Mouse (Mus musculus): ENCODE measurements around the gene Ncan. TPM values are rescaled to one million over a fixed set of nuclear protein-coding genes. Genes with fewer than 3 reads are reported as not detected.
A peak's percentile ranks its signal among the peaks of the same experiment; 100 is the strongest.

The Ncan gene
- polyA plus RNA-seq, 1 experiment from 2014 or later, result 0.05 TPM

GRCm38 (mm10) chr8:70112401-70113016 is 8.2 kb downstream of the Ncan start:
- ATAC-seq (ENCODE audit: insufficient read depth) (no peak), DNase-seq (no peak)
- no peaks in the 10 kb centered on the region for H3K4me1 ChIP-seq (ENCODE audit: insufficient read depth)
- H3K27ac ChIP-seq (ENCODE audit: low read depth), result no peak overlapping the region
- TF ChIP-seq CTCF (IDR thresholded peaks at IDR 0.05; ENCODE audit: low read depth), result no peak
- H3K9ac ChIP-seq, result no peak overlapping the region
- H3K27me3 ChIP-seq (ENCODE audit: insufficient read depth, low read length), result peaks cover 53% of the 10 kb centered on the region
- H3K4me3 ChIP-seq (ENCODE audit: low read depth, low read length), result no peak overlapping the region
- 4% methylated on average over 43 of the region's 43 CpGs for WGBS
- H3K9me3 ChIP-seq (ENCODE audit: low read depth, low read length), result no peaks in the 10 kb centered on the region
- no peak overlapping the region for H3K4me2 ChIP-seq
- no peaks in the 10 kb centered on the region for H3K36me3 ChIP-seq (ENCODE audit: insufficient read depth)

DNA sequence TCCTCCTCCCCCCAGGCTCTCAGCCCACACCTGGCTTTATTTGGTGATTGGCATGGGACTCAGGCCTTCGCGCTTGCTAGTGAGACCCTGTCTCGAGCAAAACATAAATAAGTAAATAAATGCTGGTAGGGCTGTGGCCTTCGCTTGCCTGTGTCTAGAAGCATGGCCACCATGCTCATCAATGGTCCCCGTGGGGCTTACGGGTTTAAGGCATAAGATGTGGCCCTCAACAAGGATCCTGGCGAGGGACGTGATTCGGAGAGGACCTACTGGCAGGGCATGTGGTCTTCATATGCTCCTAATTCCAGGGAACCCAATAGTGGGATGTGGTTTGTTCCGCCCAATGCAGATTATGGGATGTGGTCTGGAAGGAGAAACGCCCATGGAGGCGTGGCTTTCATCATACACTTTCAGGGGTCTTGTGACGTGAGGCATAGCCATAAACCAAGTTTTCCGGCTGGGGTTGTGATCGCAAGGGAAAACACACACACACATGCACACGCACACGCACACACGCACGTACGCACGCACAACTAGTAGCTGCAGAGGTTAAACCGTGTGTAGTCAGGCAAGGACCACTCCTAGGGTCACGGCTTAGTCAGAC is 9.4 kb downstream of the Ncan start:
- 45% methylated on average over 23 of the region's 23 CpGs for WGBS
- no peaks in the 10 kb centered on the region for H3K36me3 ChIP-seq (ENCODE audit: insufficient read depth)
- no peak overlapping the region for H3K4me3 ChIP-seq (ENCODE audit: low read depth, low read length)
- no peak for DNase-seq
- H3K4me1 ChIP-seq (ENCODE audit: insufficient read depth), result no peaks in the 10 kb centered on the region
- H3K27ac ChIP-seq (ENCODE audit: low read depth), result no peak overlapping the region
- H3K27me3 ChIP-seq (ENCODE audit: insufficient read depth, low read length), result peaks cover 47% of the 10 kb centered on the region
- no peak for ATAC-seq (ENCODE audit: insufficient read depth)
- H3K9ac ChIP-seq, result no peak overlapping the region
- no peak overlapping the region for H3K4me2 ChIP-seq
- no peak for TF ChIP-seq CTCF (IDR thresholded peaks at IDR 0.05; ENCODE audit: low read depth)
- no peaks in the 10 kb centered on the region for H3K9me3 ChIP-seq (ENCODE audit: low read depth, low read length)

- Histone ChIP-seq H3K9me3 (ENCODE audit: low read depth, low read length) (no peaks in the 10 kb centered on the region), H3K4me2 (no peak overlapping the region), H3K9ac (no peak overlapping the region), H3K36me3 (ENCODE audit: insufficient read depth) (no peaks in the 10 kb centered on the region), H3K27ac (ENCODE audit: low read depth) (no peak overlapping the region), H3K27me3 (ENCODE audit: insufficient read depth, low read length) (peaks cover 47% of the 10 kb centered on the region), H3K4me1 (ENCODE audit: insufficient read depth) (no peaks in the 10 kb centered on the region), H3K4me3 (ENCODE audit: low read depth, low read length) (no peak overlapping the region)
- ATAC-seq (ENCODE audit: insufficient read depth) (no peak), DNase-seq (no peak)
- WGBS, result 77% methylated on average over 2 of the region's 2 CpGs
- TF ChIP-seq CTCF (IDR thresholded peaks at IDR 0.05; ENCODE audit: low read depth), result no peak
Observed at GRCm38 (mm10) chr8:70110451-70110850, 10.2 kb downstream of the Ncan start.

GRCm38 (mm10) chr8:70104922-70105321 is 15.8 kb downstream of the Ncan start:
- Histone ChIP-seq H3K9ac (no peak overlapping the region), H3K4me3 (ENCODE audit: low read depth, low read length) (no peak overlapping the region), H3K4me2 (no peak overlapping the region), H3K27me3 (ENCODE audit: insufficient read depth, low read length) (peaks cover 2% of the 10 kb centered on the region; the same call in 1 of the 2 replicates), H3K36me3 (ENCODE audit: insufficient read depth) (no peaks in the 10 kb centered on the region), H3K4me1 (ENCODE audit: insufficient read depth) (no peaks in the 10 kb centered on the region), H3K9me3 (ENCODE audit: low read depth, low read length) (no peaks in the 10 kb centered on the region), H3K27ac (ENCODE audit: low read depth) (no peak overlapping the region)
- ATAC-seq (ENCODE audit: insufficient read depth), result no peak
- no peak for DNase-seq
- WGBS, result 73% methylated on average over 7 of the region's 7 CpGs
- no peak for TF ChIP-seq CTCF (IDR thresholded peaks at IDR 0.05; ENCODE audit: low read depth)

DNA sequence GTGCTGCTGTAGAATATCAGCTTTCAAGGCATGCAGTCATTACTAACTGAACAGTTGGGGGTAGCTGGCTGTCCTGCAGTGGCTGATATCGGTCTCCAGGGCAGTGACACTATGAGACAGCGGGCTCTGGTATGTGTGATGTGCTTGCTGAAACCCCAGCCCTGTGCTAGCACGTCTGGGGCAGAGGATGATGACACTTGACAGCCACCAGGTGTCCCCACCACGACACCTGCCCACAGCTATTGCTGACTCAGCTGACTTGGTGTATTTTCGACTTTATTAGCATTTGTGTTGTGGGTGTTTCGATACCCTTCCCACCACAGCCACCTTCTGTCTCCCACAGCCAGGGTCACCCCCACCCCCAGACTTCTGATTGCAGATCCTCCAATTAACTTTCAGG is 16.2 kb downstream of the Ncan start:
- Histone ChIP-seq H3K9ac (no peak overlapping the region), H3K4me2 (no peak overlapping the region), H3K27ac (ENCODE audit: low read depth) (no peak overlapping the region), H3K4me1 (ENCODE audit: insufficient read depth) (no peaks in the 10 kb centered on the region), H3K36me3 (ENCODE audit: insufficient read depth) (no peaks in the 10 kb centered on the region), H3K9me3 (ENCODE audit: low read depth, low read length) (no peaks in the 10 kb centered on the region), H3K27me3 (ENCODE audit: insufficient read depth, low read length) (no peaks in the 10 kb centered on the region), H3K4me3 (ENCODE audit: low read depth, low read length) (no peak overlapping the region)
- ATAC-seq (ENCODE audit: insufficient read depth) (no peak), DNase-seq (peak; percentile 29)
- 10% methylated on average over 6 of the region's 6 CpGs for WGBS
- peak; percentile 69 for TF ChIP-seq CTCF (IDR thresholded peaks at IDR 0.05; ENCODE audit: low read depth)

DNA sequence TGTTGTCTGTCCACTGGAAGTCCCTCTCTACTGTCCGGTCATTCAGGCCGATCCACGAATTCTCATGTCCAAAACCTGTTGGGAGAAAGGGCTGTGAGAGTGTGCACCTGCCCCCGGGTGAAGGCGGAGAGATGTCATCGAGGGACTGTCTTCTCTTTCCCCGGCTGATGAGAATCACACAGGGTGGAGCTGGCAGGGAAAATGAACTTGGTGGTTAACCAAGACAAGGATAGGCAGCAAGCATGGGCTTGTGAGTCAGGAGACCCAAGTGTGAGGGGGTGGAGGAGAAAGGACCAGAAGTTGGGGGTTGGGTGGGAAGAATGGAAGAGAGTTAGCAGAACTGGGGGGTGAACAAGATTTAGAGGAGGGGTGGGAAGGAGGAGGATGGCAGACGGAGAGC is 20.4 kb downstream of the Ncan start:
- 78% methylated on average over 8 of the region's 8 CpGs for WGBS
- no peak for DNase-seq
- Histone ChIP-seq H3K36me3 (ENCODE audit: insufficient read depth) (no peaks in the 10 kb centered on the region), H3K9ac (no peak overlapping the region), H3K4me2 (no peak overlapping the region), H3K27me3 (ENCODE audit: insufficient read depth, low read length) (no peaks in the 10 kb centered on the region), H3K27ac (ENCODE audit: low read depth) (no peak overlapping the region), H3K4me1 (ENCODE audit: insufficient read depth) (no peaks in the 10 kb centered on the region), H3K9me3 (ENCODE audit: low read depth, low read length) (no peaks in the 10 kb centered on the region), H3K4me3 (ENCODE audit: low read depth, low read length) (no peak overlapping the region)
- no peak for TF ChIP-seq CTCF (IDR thresholded peaks at IDR 0.05; ENCODE audit: low read depth)
- ATAC-seq (ENCODE audit: insufficient read depth), result no peak

- no peak for TF ChIP-seq CTCF (IDR thresholded peaks at IDR 0.05; ENCODE audit: low read depth)
- no peaks in the 10 kb centered on the region for H3K9me3 ChIP-seq (ENCODE audit: low read depth, low read length)
- WGBS, result 67% methylated on average over 8 of the region's 8 CpGs
- no peak overlapping the region for H3K4me2 ChIP-seq
- no peak overlapping the region for H3K4me3 ChIP-seq (ENCODE audit: low read depth, low read length)
- ATAC-seq (ENCODE audit: insufficient read depth), result no peak
- no peak overlapping the region for H3K27ac ChIP-seq (ENCODE audit: low read depth)
- H3K36me3 ChIP-seq (ENCODE audit: insufficient read depth), result no peaks in the 10 kb centered on the region
- no peak for DNase-seq
- H3K9ac ChIP-seq, result no peak overlapping the region
- no peaks in the 10 kb centered on the region for H3K27me3 ChIP-seq (ENCODE audit: insufficient read depth, low read length)
- H3K4me1 ChIP-seq (ENCODE audit: insufficient read depth), result no peaks in the 10 kb centered on the region
Observed at GRCm38 (mm10) chr8:70099276-70099675, 21.4 kb downstream of the Ncan start.

All from lung, embryonic 14.5 days (tissue).